In the genomic region with DNA sequence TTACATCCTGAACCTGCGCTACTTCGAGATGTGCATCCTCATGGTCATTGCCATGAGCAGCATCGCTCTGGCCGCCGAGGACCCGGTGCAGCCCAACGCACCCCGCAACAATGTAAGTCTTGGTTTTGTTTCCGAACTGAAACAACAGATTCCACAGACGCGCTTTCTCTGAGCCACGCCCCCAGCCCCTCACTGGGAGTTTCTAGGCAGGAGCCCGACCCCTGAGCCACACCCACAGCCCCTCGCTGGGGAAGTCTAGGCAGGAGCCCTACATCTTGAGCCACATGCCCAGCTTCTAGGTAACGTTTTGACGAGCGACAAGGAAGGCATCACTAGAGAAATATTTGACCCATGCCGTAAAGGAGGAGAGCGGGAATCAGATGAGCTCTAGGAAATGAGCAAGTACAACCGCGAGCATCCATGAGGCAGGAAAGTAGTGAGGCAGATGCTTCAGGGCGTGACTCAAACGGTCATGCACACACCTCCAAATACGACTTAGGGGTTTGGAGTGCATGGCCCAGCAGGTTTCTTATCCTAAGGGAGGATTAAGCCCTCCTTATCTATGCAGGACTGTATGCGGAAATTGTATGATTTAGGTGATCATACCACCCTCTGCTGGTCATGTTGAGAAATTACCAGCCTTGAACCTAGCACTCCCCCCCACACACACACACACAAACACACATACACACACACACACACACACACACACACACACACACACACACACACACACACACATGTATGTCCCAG, we compare ENCODE assay signal across 1 mouse cellular context.
TF ChIP-seq lines count a peak whose summit lies in the region.

No protein-coding gene starts in this region.

TF ChIP-seq in MEL, 35 proteins besides CTCF, POLR2A, EP300 and RAD21 (continued from another document):
- TF ChIP-seq ETS1 (IDR thresholded peaks at IDR 0.05; ENCODE audit: low read depth, low read length): peak; percentile 51; the same call in 1 of the 2 replicates
- no peak; the same call in 1 of the 2 replicates for TF ChIP-seq ZMIZ1 (IDR thresholded peaks at IDR 0.05; ENCODE audit: low read depth, low read length)
- TF ChIP-seq TAL1 (IDR thresholded peaks at IDR 0.05; ENCODE audit: low read length): no peak
- TF ChIP-seq ZNF384 (IDR thresholded peaks at IDR 0.05; ENCODE audit: low read depth, low read length): no peak
- peak; percentile 44; the same call in 1 of the 2 replicates for TF ChIP-seq MAZ (IDR thresholded peaks at IDR 0.05; ENCODE audit: low read depth, low read length)
- no peak for TF ChIP-seq CHD1 (IDR thresholded peaks at IDR 0.05; ENCODE audit: low read depth, low read length)
- no peak for TF ChIP-seq TCF12 (IDR thresholded peaks at IDR 0.05; ENCODE audit: low read depth, low read length)
- TF ChIP-seq MEF2A (IDR thresholded peaks at IDR 0.05; ENCODE audit: extremely low read depth, insufficient replicate concordance, low read depth, low read length, poor library complexity, severe bottlenecking): no peak
- TF ChIP-seq MAFK (IDR thresholded peaks at IDR 0.05; ENCODE audit: borderline replicate concordance, low read depth, low read length): no peak
- no peak for TF ChIP-seq ZKSCAN1 (IDR thresholded peaks at IDR 0.05; ENCODE audit: low read depth, low read length)
- no peak for TF ChIP-seq NRF1 (IDR thresholded peaks at IDR 0.05; ENCODE audit: insufficient read depth, low read depth, low read length, poor library complexity, severe bottlenecking)
- TF ChIP-seq MAX (IDR thresholded peaks at IDR 0.05; ENCODE audit: low read length): peak; percentile 49; the same call in 1 of the 2 replicates
